Mouse (Mus musculus) left cerebral cortex, adult 2 months (tissue): ENCODE data around the gene Fitm2. TPM values are rescaled to one million over a fixed set of nuclear protein-coding genes. Genes with fewer than 3 reads are reported as not detected.

Experiments used
- DNase-seq, 2 experiments: peaks; one replicate each; pipeline ENCODE4 v3.0.0; 2021 to 2022; ENCODE audit warnings: low spot score in 2 of 2, mixed read lengths in 1 of 2; ENCODE audit errors: extremely low spot score in 1 of 2
- H3K27ac ChIP-seq: fragments of 200-600 bp; 2 replicates; pipeline ENCODE4 v1.8.1; 2022
- H3K4me3 ChIP-seq: fragments of 200-600 bp; 2 replicates; pipeline ENCODE4 v1.8.1; 2022
- CTCF ChIP-seq: fragments of 200-600 bp; IDR thresholded peaks from 2 replicates; pipeline ENCODE4 v1.8.1; 2022; ENCODE audit warnings: antibody characterized with exemption, mild to moderate bottlenecking, moderate library complexity
- intact Hi-C: fragments of 180-260 bp; cut with DNase I; formaldehyde crosslinking; loops from one replicate; pipeline ENCODE4 v1.15.1; 2025
- long read RNA-seq, 2 experiments: library from polyadenylated mRNA; stranded (forward); transcript quantifications; one replicate each; pipeline ENCODE4 v2.0.0; 2021; ENCODE audit warnings: borderline mapping rate in 2 of 2
- total RNA-seq, 2 experiments: library from RNA; stranded (reverse); gene quantifications; 2 replicates each; pipeline ENCODE4 v1.2.3; 2021

The Fitm2 gene
- total RNA-seq: 10 to 100 TPM; 19.2 to 20.2 TPM
- long read RNA-seq, experiment 1, transcript Fitm2-201 (2 exons, 3,967 nt): major isoform, 24 of 44 reads
- long read RNA-seq, experiment 1, partial matches to known transcripts: 2 of 44 reads
- long read RNA-seq, experiment 1, other reads (novel, unspliced or antisense): 18 of 44 reads
- long read RNA-seq, experiment 2, transcript Fitm2-201 (2 exons, 3,967 nt): major isoform, 11 of 25 reads
- long read RNA-seq, experiment 2, partial matches to known transcripts: 0 of 25 reads
- long read RNA-seq, experiment 2, other reads (novel, unspliced or antisense): 14 of 25 reads

- TF ChIP-seq CTCF: peak; percentile 99
- intact Hi-C loops: loop anchor here (1.0 kb wide), 1 partner anchor 53 kb away; no protein-coding TSS in a partner anchor
- H3K4me3 ChIP-seq: peak within 1 kb of the TSS; percentile 84
- DNase-seq: peak; percentile 96 to 99
- peak within 1 kb of the TSS; percentile 85 for H3K27ac ChIP-seq
Measured at GRCm38 (mm10) chr2:163472466-163472851, at the start of gene Fitm2. TSS of gene Fitm2 (minus strand) at chr2:163472629.

GRCm38 (mm10) chr2:163506300-163507004, 34.0 kb upstream of the Fitm2 start, which contains the start of gene Hnf4a:
TSS of gene Hnf4a (plus strand) at chr2:163506808.
- Histone ChIP-seq H3K4me3 (no peak within 1 kb of the TSS), H3K27ac (no peak within 1 kb of the TSS)
- TF ChIP-seq CTCF: no peak
- intact Hi-C loops: no loop called here
- no peak for DNase-seq

GRCm38 (mm10) chr2:163503191-163503590, 30.8 kb upstream of the Fitm2 start:
- TF ChIP-seq CTCF: no peak
- intact Hi-C loops: no loop called here
- no peak overlapping the region for H3K4me3 ChIP-seq
- DNase-seq: no peak
- H3K27ac ChIP-seq: no peak overlapping the region

GRCm38 (mm10) chr2:163502219-163502618, 29.8 kb upstream of the Fitm2 start:
- Histone ChIP-seq H3K4me3 (no peak overlapping the region), H3K27ac (no peak overlapping the region)
- no peak for TF ChIP-seq CTCF
- intact Hi-C loops: no loop called here
- no peak for DNase-seq

- intact Hi-C loops: no loop called here
- no peak overlapping the region for H3K27ac ChIP-seq
- DNase-seq: no peak
- no peak overlapping the region for H3K4me3 ChIP-seq
- no peak for TF ChIP-seq CTCF
Measured at GRCm38 (mm10) chr2:163494456-163494855, 22.0 kb upstream of the Fitm2 start.

GRCm38 (mm10) chr2:163493976-163494375, 21.5 kb upstream of the Fitm2 start:
- Histone ChIP-seq H3K4me3 (no peak overlapping the region), H3K27ac (no peak overlapping the region)
- TF ChIP-seq CTCF: no peak
- intact Hi-C loops: no loop called here
- DNase-seq: no peak

- intact Hi-C loops: no loop called here
- H3K27ac ChIP-seq: no peak overlapping the region
- no peak for DNase-seq
- TF ChIP-seq CTCF: no peak
- no peak overlapping the region for H3K4me3 ChIP-seq
Measured at GRCm38 (mm10) chr2:163493031-163493430, 20.6 kb upstream of the Fitm2 start.

- no peak within 1 kb of the TSS for H3K4me3 ChIP-seq
- DNase-seq: no peak
- H3K27ac ChIP-seq: no peak within 1 kb of the TSS
- intact Hi-C loops: no loop called here
- no peak for TF ChIP-seq CTCF
Measured at GRCm38 (mm10) chr2:163492018-163492417, 19.6 kb upstream of the Fitm2 start, which contains the start of gene R3hdml. TSS of gene R3hdml (plus strand) at chr2:163492318.

GRCm38 (mm10) chr2:163491351-163491750, 18.9 kb upstream of the Fitm2 start:
- intact Hi-C loops: no loop called here
- DNase-seq: no peak
- Histone ChIP-seq H3K4me3 (no peak overlapping the region), H3K27ac (no peak overlapping the region)
- TF ChIP-seq CTCF: no peak

GRCm38 (mm10) chr2:163490656-163491055, 18.2 kb upstream of the Fitm2 start:
- Histone ChIP-seq H3K4me3 (no peak overlapping the region), H3K27ac (no peak overlapping the region)
- intact Hi-C loops: no loop called here
- no peak for DNase-seq
- TF ChIP-seq CTCF: no peak

- Histone ChIP-seq H3K4me3 (no peak overlapping the region), H3K27ac (no peak overlapping the region)
- intact Hi-C loops: no loop called here
- TF ChIP-seq CTCF: no peak
- DNase-seq: no peak
Measured at GRCm38 (mm10) chr2:163489725-163490291, 17.4 kb upstream of the Fitm2 start.

GRCm38 (mm10) chr2:163487360-163487759, 14.9 kb upstream of the Fitm2 start:
- intact Hi-C loops: no loop called here

More at GRCm38 (mm10) chr2:163487360-163487759, 14.9 kb upstream of the Fitm2 start:
- no peak for DNase-seq
- no peak for TF ChIP-seq CTCF
- H3K27ac ChIP-seq: no peak overlapping the region
- H3K4me3 ChIP-seq: no peak overlapping the region
